Mouse (Mus musculus) bone marrow, adult 2 months (tissue): Measurements from ENCODE around the gene Nup210l. TPM values are rescaled to one million over a fixed set of nuclear protein-coding genes. Genes with fewer than 3 reads are reported as not detected.

Experiments used
- H3K27ac ChIP-seq: fragments of 200-500 bp; 2 replicates; pipeline ENCODE4 v1.5.1; 2012; ENCODE audit warnings: low read depth, mild to moderate bottlenecking, control low read depth, inconsistent platforms, low read length; ENCODE audit not compliant: control insufficient read depth, poor library complexity, insufficient read depth
- H3K4me1 ChIP-seq: fragments of 200-500 bp; 2 replicates; pipeline ENCODE4 v1.6.1; 2011; ENCODE audit warnings: low read length; ENCODE audit not compliant: control insufficient read depth, insufficient read depth
- H3K4me3 ChIP-seq: fragments of 200-500 bp; replicated peaks from 2 replicates; pipeline ENCODE3; 2011; ENCODE audit warnings: mild to moderate bottlenecking, low read depth, low read length, control low read depth; ENCODE audit not compliant: control insufficient read depth
- CTCF ChIP-seq: fragments of 200-500 bp; IDR thresholded peaks from 2 replicates; pipeline ENCODE4 v1.5.1; 2011; ENCODE audit warnings: low read length, control low read depth; ENCODE audit not compliant: control insufficient read depth, insufficient read depth
- POLR2A ChIP-seq: fragments of 200-500 bp; IDR thresholded peaks from 2 replicates; pipeline ENCODE4 v1.6.1; 2011; ENCODE audit warnings: low read depth, mild to moderate bottlenecking, control low read depth, low read length, borderline replicate concordance; ENCODE audit not compliant: control insufficient read depth
- WGBS: fragments of 180-500 bp; shearing (Covaris S2); methylation state at CpG from one replicate; pipeline ENCODE4 v1.1.7; 2018; 5-methylcytosine and 5-hydroxymethylcytosine counted together
- polyA plus RNA-seq: library from polyadenylated mRNA; stranded (reverse); fragments of >200 nt; gene quantifications from 2 replicates; pipeline ENCODE4 v1.2.4, GENCODE M21; 2011; ENCODE audit warnings: low replicate concordance; ENCODE audit not compliant: missing spikeins, insufficient read depth, insufficient read length

Gene Nup210l
- polyA plus RNA-seq, 1 experiment, result 1.5 TPM

GRCm38 (mm10) chr3:90231075-90231474 lies 127.1 kb downstream of the Nup210l start:
- Histone ChIP-seq H3K4me3 (peak overlapping the region; percentile 95), H3K27ac (peak overlapping the region; percentile 89), H3K4me1 (no peaks in the 10 kb centered on the region)
- TF ChIP-seq CTCF (no peak), POLR2A (no peak)
- whole genome bisulfite sequencing, result 8% methylated on average over 8 of the region's 8 CpGs

- Histone ChIP-seq H3K4me1 (no peaks in the 10 kb centered on the region), H3K4me3 (peak within 1 kb of the TSS; percentile 95), H3K27ac (peak within 1 kb of the TSS; percentile 89)
- WGBS, result under 1% methylated on average over 61 of the region's 61 CpGs
- no peak; the same call in 1 of the 2 replicates for TF ChIP-seq CTCF
- TF ChIP-seq POLR2A, result peak; percentile 91
These were observed 127.8 kb downstream of the Nup210l start, which contains the start of gene Jtb for GRCm38 (mm10) chr3:90231507-90232333. Gene Jtb (plus strand): TSS chr3:90231597.

DNA sequence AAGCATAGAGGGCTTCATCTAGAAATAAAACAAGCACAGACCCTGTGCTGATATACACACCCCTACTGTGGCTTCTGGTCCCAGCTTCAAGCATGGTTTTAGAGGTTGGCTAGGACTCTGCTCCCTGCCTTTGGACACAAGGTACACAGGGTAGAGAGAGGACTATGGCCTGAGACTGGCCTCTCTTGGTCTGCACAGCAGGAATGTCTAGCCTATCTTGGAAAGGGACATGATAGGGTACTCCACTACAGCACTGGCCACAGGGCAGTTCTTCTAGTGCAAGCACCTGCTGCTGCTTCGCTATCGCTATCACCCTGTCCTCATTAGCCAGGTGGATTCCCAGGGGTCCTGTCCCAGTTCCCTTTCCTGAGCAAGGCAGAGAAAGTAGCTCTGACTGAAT lies 137.3 kb downstream of the Nup210l start:
- no peak overlapping the region for H3K27ac ChIP-seq
- no peak for TF ChIP-seq CTCF
- TF ChIP-seq POLR2A, result no peak
- no peak overlapping the region for H3K4me3 ChIP-seq
- WGBS, result 79% methylated on average over 2 of the region's 2 CpGs
- H3K4me1 ChIP-seq, result peaks cover 4% of the 10 kb centered on the region; the same call in 1 of the 2 replicates

- Histone ChIP-seq H3K27ac (no peak overlapping the region), H3K4me3 (no peak overlapping the region), H3K4me1 (peaks cover 4% of the 10 kb centered on the region; the same call in 1 of the 2 replicates)
- TF ChIP-seq POLR2A (no peak), CTCF (no peak)
- WGBS, result 59% methylated on average over 10 of the region's 10 CpGs
These were observed 137.9 kb downstream of the Nup210l start for GRCm38 (mm10) chr3:90241669-90242358.

- Histone ChIP-seq H3K4me1 (peaks cover 5% of the 10 kb centered on the region; the same call in 1 of the 2 replicates), H3K4me3 (no peak within 1 kb of the TSS), H3K27ac (no peak within 1 kb of the TSS)
- TF ChIP-seq CTCF, result no peak
- no peak for TF ChIP-seq POLR2A
- 73% methylated on average over 19 of the region's 19 CpGs for WGBS
These were observed 139.2 kb downstream of the Nup210l start, which contains the start of gene Creb3l4 for GRCm38 (mm10) chr3:90242984-90243775. Gene Creb3l4 (minus strand): TSS chr3:90243512.

GRCm38 (mm10) chr3:90245406-90245805 lies 141.5 kb downstream of the Nup210l start:
- no peak for TF ChIP-seq POLR2A
- TF ChIP-seq CTCF, result no peak
- no peak overlapping the region for H3K4me3 ChIP-seq
- WGBS, result 13% methylated on average over 2 of the region's 2 CpGs
- peaks cover 5% of the 10 kb centered on the region; the same call in 1 of the 2 replicates for H3K4me1 ChIP-seq
- H3K27ac ChIP-seq, result no peak overlapping the region

GRCm38 (mm10) chr3:90247630-90247959 lies 143.7 kb downstream of the Nup210l start:
- H3K27ac ChIP-seq, result peak overlapping the region; percentile 60
- H3K4me1 ChIP-seq, result peaks cover 1% of the 10 kb centered on the region; the same call in 1 of the 2 replicates
- TF ChIP-seq CTCF, result no peak
- no peak for TF ChIP-seq POLR2A
- WGBS, result 5% methylated on average over 3 of the region's 3 CpGs
- H3K4me3 ChIP-seq, result peak overlapping the region; percentile 62

DNA sequence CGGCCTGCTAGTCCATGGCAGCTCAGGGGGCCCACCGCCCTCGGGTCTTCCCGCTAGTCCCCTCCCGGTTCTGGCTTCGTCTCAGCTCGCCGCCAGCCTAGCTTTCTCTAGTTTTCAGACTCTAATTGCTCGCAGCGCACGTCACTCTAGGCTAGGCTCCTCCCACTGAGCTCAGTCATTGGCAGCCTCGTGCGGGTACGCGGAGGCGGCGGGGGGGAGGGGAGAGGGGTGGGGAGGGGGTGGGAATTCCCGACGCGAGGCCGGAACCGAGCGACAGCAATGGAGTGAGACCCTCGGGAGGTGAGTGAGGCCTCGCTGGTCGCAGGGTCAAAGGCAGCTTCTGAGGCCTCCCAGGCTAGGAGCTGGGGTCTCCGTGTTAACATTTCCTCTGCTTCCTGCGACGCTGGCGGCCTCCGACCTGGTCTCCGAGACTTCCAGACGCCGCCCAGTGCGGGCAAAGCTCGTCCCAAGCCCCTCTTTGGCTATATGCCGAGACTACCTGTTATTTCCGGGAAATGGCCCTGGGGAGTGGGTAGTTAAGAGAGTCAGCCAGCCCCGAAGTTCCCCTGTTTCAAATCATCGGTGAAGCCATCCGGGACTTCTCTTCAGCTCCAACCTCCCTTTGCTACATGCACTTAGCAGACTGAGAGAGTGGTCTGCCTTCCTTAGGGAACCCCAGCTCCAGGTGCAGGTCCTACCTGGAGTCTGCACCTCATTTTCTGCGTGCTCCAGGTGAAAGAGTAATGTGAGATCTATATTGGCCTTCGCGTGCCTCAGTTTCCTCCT lies 144.2 kb downstream of the Nup210l start, which contains the start of gene Slc39a1:
Gene Slc39a1, plus strand, starts transcription at position 213 of the 786 bp plus-strand sequence.
- WGBS, result under 1% methylated on average over 44 of the region's 44 CpGs
- H3K4me1 ChIP-seq, result peaks cover 1% of the 10 kb centered on the region; the same call in 1 of the 2 replicates

More for the DNA sequence above, 144.2 kb downstream of the Nup210l start, which contains the start of gene Slc39a1:
- H3K4me3 ChIP-seq, result peak within 1 kb of the TSS; percentile 62
- TF ChIP-seq CTCF (no peak), POLR2A (peak; percentile 75; the same call in 1 of the 2 replicates)
- H3K27ac ChIP-seq, result peak within 1 kb of the TSS; percentile 84
